Mouse (Mus musculus) forebrain, postnatal 0 days (tissue): Measurements from ENCODE around the gene Gm17657. TPM values are rescaled to one million over a fixed set of nuclear protein-coding genes. Genes with fewer than 3 reads are reported as not detected.

Experiments
- ATAC-seq: fragments of 200-750 bp; cut with Nextera tagmentation; 2 replicates; pipeline ENCODE4 v1.8.0; 2017; ENCODE audit warnings: mild to moderate bottlenecking, moderate library complexity
- DNase-seq: peaks from one replicate; pipeline ENCODE4 v3.0.0-alpha.2; 2015
- H3K27ac ChIP-seq: fragments of 300-500 bp; sonication (generic); 2 replicates; pipeline ENCODE4 v1.5.1; 2014; ENCODE audit warnings: low read depth, mild to moderate bottlenecking, antibody characterized with exemption, low read length, moderate library complexity, mixed read lengths
- H3K27me3 ChIP-seq: fragments of 300-500 bp; sonication (generic); 2 replicates; pipeline ENCODE4 v1.6.1; 2014; ENCODE audit warnings: mild to moderate bottlenecking, low read length, mixed read lengths; ENCODE audit not compliant: insufficient read depth
- H3K36me3 ChIP-seq: fragments of 300-500 bp; sonication (generic); 2 replicates; pipeline ENCODE4 v1.6.1; 2014; ENCODE audit warnings: mild to moderate bottlenecking, moderate library complexity; ENCODE audit not compliant: insufficient read depth
- H3K4me1 ChIP-seq: fragments of 300-500 bp; sonication (generic); 2 replicates; pipeline ENCODE4 v1.6.1; 2014; ENCODE audit warnings: antibody characterized with exemption; ENCODE audit not compliant: insufficient read depth
- H3K4me2 ChIP-seq: fragments of 300-500 bp; sonication (generic); 2 replicates; pipeline ENCODE4 v1.6.1; 2014; ENCODE audit warnings: low read depth, mild to moderate bottlenecking, moderate library complexity
- H3K4me3 ChIP-seq: fragments of 300-500 bp; sonication (generic); 2 replicates; pipeline ENCODE4 v1.5.1; 2014; ENCODE audit warnings: low read depth, low read length, mixed read lengths
- H3K9ac ChIP-seq: fragments of 300-500 bp; sonication (generic); 2 replicates; pipeline ENCODE4 v1.6.1; 2014; ENCODE audit warnings: mild to moderate bottlenecking
- H3K9me3 ChIP-seq: fragments of 300-500 bp; sonication (generic); 2 replicates; pipeline ENCODE4 v1.6.1; 2016; ENCODE audit warnings: low read length
- CTCF ChIP-seq: sonication (generic); IDR thresholded peaks from 2 replicates; pipeline ENCODE4 v1.5.1; 2016; ENCODE audit warnings: antibody characterized with exemption, control low read depth, low read depth
- WGBS: fragments of 180-500 bp; shearing (Covaris S2); extraction: QIAGEN DNeasy Blood & Tissue Kit; methylation state at CpG from one replicate; pipeline ENCODE4 v1.1.7; 2014; 5-methylcytosine and 5-hydroxymethylcytosine counted together
- polyA plus RNA-seq: library from polyadenylated mRNA; unstranded; fragments of >200 nt; fragmentation: Nextera tagmentation; extraction: Ambion mirVana; gene quantifications from 2 replicates; pipeline ENCODE4 v1.2.1, GENCODE M21; 2015
- total RNA-seq: library from RNA; depleted of rRNA; stranded (reverse); fragments of >200 nt; gene quantifications from 2 replicates; pipeline ENCODE4 v1.2.3, GENCODE M21; 2014

Gm17657 gene
- total and polyA plus RNA-seq, 2 experiments from 2014 or later: not detected

DNA sequence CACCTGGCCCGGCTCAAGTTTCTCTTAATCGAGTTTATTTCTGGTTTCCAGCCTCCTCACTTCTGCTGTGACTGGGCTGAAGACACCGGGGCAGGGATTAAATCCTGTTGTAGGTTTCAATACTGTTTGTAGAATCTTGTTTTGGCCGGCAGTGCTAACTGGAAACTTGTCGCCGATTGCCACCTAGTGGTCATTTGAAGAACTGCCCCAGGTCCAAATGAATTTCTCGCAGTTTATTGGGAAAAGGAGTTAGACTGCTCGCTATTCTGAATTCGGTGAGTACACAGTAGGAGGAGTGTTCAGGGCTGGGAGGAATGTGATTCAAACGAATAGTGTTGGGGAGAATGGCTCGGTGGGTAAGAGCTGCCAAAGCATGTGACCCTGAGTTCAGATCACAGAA, 35.0 kb downstream of the Gm17657 start:
- no peaks in the 10 kb centered on the region for H3K4me1 ChIP-seq
- no peaks in the 10 kb centered on the region for H3K27me3 ChIP-seq
- no peak overlapping the region for H3K4me2 ChIP-seq
- DNase-seq (peak; percentile 92), ATAC-seq (peak; percentile 77)
- H3K4me3 ChIP-seq: no peak overlapping the region
- no peak overlapping the region for H3K9ac ChIP-seq
- no peaks in the 10 kb centered on the region for H3K9me3 ChIP-seq
- 3% methylated on average over 11 of the region's 11 CpGs for WGBS
- H3K27ac ChIP-seq: no peak overlapping the region
- TF ChIP-seq CTCF: peak; percentile 96
- no peaks in the 10 kb centered on the region for H3K36me3 ChIP-seq

DNA sequence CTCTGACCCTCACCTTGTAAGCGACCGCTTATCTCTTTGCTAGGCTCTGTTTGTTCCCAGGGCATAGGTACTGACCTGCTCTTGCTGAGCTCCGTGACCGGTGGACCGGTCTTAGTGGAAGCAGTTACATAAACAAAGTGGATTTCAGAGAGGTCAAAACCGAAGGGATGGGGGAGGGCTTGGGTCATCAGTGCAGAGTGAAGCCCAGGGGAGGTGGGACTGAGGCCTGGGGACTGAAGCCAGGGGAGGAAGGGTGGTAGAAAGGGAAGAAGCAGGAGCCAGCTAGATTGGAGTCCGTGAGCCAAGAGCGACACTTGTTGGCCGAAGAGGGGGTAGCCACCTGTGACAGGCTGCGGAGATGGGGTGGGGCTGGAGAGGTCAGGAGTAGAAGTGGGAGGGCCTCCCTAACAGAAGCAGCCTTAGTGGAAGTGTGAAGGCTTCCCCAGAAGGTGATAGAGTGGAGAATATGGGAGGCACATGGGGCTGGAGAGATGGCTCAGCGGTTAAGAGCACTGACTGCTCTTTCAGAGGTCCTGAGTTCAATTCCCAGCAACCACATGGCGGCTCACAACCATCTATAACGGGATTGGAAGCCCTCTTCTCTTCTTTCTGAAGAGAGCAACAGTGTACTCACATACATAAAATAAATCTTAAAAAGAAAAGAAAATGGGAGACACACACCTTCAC, 36.3 kb downstream of the Gm17657 start:
- peak; percentile 50 for ATAC-seq
- Histone ChIP-seq H3K36me3 (no peaks in the 10 kb centered on the region), H3K4me2 (no peak overlapping the region), H3K9ac (no peak overlapping the region), H3K27me3 (no peaks in the 10 kb centered on the region), H3K27ac (no peak overlapping the region), H3K9me3 (no peaks in the 10 kb centered on the region), H3K4me3 (no peak overlapping the region), H3K4me1 (no peaks in the 10 kb centered on the region)
- WGBS: 46% methylated on average over 13 of the region's 13 CpGs
- peak; percentile 40 for DNase-seq
- peak; percentile 66 for TF ChIP-seq CTCF

DNA sequence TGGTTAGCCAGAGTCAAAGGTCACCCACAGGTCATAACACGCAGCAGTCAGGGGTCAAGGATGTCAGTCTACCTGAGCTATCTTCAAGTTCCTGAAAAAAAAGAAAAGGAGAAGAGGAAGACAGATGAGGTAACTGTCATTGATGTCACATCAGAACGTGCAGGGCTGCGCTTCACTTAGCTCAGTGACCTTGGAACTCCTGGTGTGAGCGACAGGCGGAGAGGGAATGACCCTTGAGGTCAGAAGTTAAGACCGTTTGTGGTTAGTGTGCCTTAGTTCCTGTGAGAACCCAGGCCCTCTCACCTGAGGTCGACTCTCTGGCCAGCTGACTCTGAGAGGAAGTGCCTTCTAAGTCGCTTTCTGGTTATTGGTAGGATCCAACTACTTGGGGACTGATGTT, 38.7 kb downstream of the Gm17657 start:
- Histone ChIP-seq H3K27ac (no peak overlapping the region), H3K4me1 (no peaks in the 10 kb centered on the region), H3K27me3 (no peaks in the 10 kb centered on the region), H3K9ac (no peak overlapping the region), H3K4me2 (no peak overlapping the region), H3K36me3 (no peaks in the 10 kb centered on the region), H3K4me3 (no peak overlapping the region), H3K9me3 (no peaks in the 10 kb centered on the region)
- DNase-seq: no peak
- no peak for TF ChIP-seq CTCF
- 73% methylated on average over 8 of the region's 8 CpGs for WGBS
- no peak for ATAC-seq

DNA sequence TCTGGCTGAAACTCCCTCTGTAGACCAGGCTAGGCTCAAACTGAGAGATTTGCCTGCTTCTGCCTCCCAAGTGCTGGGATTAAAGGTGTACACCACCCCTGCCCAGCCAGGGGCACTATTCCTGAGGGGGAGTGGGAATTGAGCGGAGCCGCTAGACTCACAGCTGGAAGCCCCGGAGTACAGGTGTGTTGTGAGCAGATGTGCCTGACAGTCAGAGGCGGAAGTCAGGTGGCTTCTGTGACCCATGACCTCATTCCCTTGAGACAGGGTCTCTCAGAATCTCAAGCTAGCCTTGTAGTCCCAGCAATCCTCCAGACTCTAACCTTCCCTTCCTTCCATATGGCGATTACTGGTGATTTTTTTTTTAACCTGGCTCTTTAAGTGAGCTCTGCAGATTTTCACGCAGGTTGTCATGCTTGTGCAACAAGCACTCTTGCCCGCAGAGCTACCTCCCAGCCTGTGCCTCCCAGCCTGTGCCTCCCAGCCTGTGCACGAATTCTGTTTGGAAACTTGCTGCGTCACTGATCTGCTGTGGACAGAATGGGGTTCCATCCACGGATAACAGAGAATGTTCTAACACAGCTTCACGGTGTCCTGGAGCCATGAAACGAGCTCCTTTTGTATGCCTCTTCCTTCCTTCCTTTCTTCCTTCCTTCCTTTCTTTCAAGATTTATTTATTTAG, 40.4 kb downstream of the Gm17657 start:
- WGBS: 74% methylated on average over 12 of the region's 12 CpGs
- H3K9ac ChIP-seq: no peak overlapping the region
- H3K36me3 ChIP-seq: no peaks in the 10 kb centered on the region
- DNase-seq (no peak), ATAC-seq (no peak)
- no peak for TF ChIP-seq CTCF
- H3K27me3 ChIP-seq: no peaks in the 10 kb centered on the region
- no peak overlapping the region for H3K4me2 ChIP-seq
- H3K27ac ChIP-seq: no peak overlapping the region
- no peak overlapping the region for H3K4me3 ChIP-seq
- H3K9me3 ChIP-seq: no peaks in the 10 kb centered on the region
- no peaks in the 10 kb centered on the region for H3K4me1 ChIP-seq

DNA sequence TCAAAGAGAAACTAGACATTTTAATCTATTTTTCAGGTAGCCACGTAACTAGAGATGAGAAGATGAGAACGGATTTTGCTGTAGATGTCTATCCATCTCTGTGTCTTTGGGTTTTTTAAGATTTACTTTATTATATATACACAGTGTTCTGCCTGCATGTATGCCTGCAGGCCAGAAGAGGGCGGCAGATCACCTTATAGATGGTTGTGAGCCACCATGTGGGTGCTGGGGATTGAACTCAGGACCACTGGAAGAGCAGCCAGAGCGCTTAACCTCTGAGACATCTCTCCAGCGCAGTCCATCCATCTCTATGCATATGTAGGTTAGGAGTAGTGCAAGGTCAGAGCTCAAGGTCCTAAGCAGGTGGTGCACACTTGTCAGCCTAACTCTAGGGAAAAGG, 45.7 kb downstream of the Gm17657 start:
- no peaks in the 10 kb centered on the region for H3K4me1 ChIP-seq
- H3K4me3 ChIP-seq: no peak overlapping the region
- no peaks in the 10 kb centered on the region for H3K27me3 ChIP-seq
- no peaks in the 10 kb centered on the region for H3K9me3 ChIP-seq
- no peak overlapping the region for H3K27ac ChIP-seq
- no peaks in the 10 kb centered on the region for H3K36me3 ChIP-seq
- WGBS: 78% methylated on average over 5 of the region's 5 CpGs
- ATAC-seq: no peak
- H3K9ac ChIP-seq: no peak overlapping the region
- no peak for DNase-seq
- peak; percentile 25 for TF ChIP-seq CTCF
- H3K4me2 ChIP-seq: no peak overlapping the region

DNA sequence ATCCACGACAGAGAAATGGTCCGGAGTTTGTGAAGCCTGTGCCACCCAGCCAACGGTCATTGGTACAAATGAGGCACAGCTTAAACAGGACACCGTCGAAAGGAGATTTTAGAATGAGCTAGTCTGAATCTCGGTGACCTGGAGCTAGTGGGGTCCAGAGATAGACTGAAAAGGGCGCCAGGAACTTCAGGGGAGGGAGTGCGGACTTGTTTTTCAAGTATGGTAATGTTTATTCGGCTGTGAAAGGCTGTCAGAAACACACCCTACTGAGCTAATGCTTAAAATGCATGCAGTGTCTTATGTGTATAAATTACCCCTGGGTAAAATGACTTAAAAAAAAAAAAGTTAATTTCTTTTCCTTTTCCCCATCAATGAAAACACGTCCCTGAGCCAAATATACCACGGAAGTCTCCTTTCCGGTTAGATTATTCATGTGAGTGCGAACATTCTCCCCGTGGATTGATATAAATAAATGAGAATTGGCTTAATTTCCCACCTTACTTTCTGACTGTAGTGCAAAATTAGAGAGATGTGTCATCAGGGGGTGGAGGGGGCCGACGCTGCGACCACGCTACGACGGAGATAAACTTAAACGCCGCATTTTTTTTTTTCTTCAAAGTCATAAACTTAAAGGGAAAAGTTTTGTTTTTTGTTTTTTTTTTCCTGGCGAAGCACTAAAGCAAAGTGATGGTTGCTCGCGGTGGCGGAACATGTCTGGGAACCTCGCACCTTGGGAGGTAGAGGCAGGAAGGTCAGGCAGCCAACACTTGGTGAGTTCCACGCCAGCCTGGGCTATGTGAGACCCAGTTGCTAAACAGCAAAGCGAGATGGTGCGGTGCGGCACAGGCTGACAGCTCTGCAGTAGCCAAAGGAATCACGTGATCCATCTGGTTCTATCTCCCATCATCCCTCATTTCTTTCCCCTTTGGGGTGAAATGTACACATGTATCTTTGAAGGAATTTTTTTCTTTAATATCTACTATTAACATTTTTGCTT, 46.5 kb downstream of the Gm17657 start:
- Histone ChIP-seq H3K36me3 (no peaks in the 10 kb centered on the region), H3K4me3 (no peak overlapping the region), H3K4me2 (0 out of 2 replicates have a peak overlapping the region, but pooled peaks have one; percentile 5), H3K27me3 (no peaks in the 10 kb centered on the region), H3K9me3 (no peaks in the 10 kb centered on the region), H3K4me1 (no peaks in the 10 kb centered on the region), H3K9ac (no peak overlapping the region), H3K27ac (no peak overlapping the region)
- TF ChIP-seq CTCF: no peak
- DNase-seq (no peak), ATAC-seq (no peak)
- WGBS: 22% methylated on average over 32 of the region's 32 CpGs
